Comparison of ENCODE assay signal across 9 mouse cellular contexts in the genomic region with DNA sequence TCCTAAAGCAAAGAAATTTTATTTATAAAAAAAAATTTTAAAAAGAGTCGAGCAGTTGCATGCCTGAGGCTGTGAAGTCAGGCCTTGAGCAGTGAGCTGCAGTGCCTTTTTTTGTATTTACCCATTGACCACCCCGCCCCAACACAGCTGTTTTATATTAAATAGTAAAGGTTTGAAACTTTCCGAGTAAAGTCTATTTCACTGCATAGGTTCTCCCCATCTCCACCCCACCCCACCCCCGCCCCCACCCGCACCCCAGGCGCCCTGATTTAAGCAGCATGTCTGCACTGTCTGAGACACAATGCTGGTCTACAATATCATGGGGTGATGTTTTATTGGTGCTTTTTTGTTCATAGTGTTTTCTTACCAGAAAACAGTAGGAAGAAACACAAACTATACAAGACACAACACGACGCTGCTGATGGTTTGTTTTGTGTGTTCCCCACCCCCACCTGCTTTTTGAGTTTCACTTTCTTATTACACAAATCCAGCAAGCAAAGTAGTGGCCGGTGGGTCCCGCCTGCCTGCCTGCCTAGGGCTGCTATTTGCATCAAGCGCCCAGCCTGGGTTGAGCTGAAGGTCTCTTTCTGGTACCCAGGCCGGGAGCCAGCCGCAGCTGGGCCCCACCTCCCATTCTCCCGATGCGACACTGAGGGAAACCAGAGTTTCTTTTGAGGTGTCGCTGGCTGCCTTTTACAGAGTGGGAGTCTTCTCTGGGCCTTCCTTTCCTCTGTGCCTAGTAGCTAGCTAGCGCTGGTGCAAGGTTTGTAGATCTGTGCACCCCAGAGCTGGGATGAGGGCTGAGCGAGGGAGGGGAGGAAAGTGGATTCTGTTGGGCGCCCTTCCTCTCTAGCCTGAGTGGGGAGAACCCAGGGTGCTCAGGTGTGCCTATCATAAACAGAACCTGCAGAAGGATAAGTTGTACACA.
DNase-seq lines count a peak whose midpoint lies in the region; ATAC-seq and TF ChIP-seq lines count a peak whose summit lies in the region.
"Had no signal": no experiment of that assay in that cellular context is flagged by ENCODE, and none has a peak within 500 bp of the region (broad histone marks: within the 10 kb centered on the region; RNA-seq: fewer than 3 reads in every experiment).

No protein-coding gene starts in this region.

- no peak overlapping the region for H3K4me3 ChIP-seq in midbrain, embryonic 10.5 days
- H3K4me3 ChIP-seq in midbrain, postnatal 0 days (ENCODE audit: low read depth, low read length): no peak overlapping the region
- peak overlapping the region; percentile 19; the same call in 1 of the 2 replicates for H3K4me3 ChIP-seq in liver, embryonic 13.5 days (replicated peaks)

- no peak overlapping the region for H3K27ac ChIP-seq in midbrain, embryonic 10.5 days (replicated peaks)
- no peak overlapping the region for H3K27ac ChIP-seq in midbrain, postnatal 0 days (ENCODE audit: low read depth, low read length)
- no peak overlapping the region for H3K27ac ChIP-seq in liver, embryonic 13.5 days

- WGBS in midbrain, embryonic 10.5 days: 32% methylated on average over 19 of the region's 19 CpGs
- 32% methylated on average over 18 of the region's 19 CpGs for WGBS in midbrain, postnatal 0 days
- WGBS in liver, embryonic 13.5 days (ENCODE audit: insufficient replicate concordance): 53% methylated on average over 19 of the region's 19 CpGs

- peak; percentile 15 for DNase-seq in adrenal gland, postnatal 10 days
- no peak for DNase-seq in adrenal gland, postnatal 25 days
- DNase-seq in midbrain, embryonic 10.5 days (ENCODE audit: low spot score): peak; percentile 14
- DNase-seq in midbrain, postnatal 0 days (ENCODE audit: low spot score): no peak
- no peak for DNase-seq in liver, embryonic 13.5 days
- peak; percentile 51 for DNase-seq in thymus, postnatal 25 days
- no peak for DNase-seq in layer of hippocampus, postnatal 25 days (ENCODE audit: extremely low spot score in 1 of 2, low spot score in 1 of 2)
- no peak for DNase-seq in heart, adult 9 months (ENCODE audit: low spot score in 2 of 2)
- DNase-seq: cerebellum, adult 2 months had no signal

- H3K4me2 ChIP-seq in midbrain, postnatal 0 days (ENCODE audit: low read depth, low read length, poor library complexity, severe bottlenecking): no peak overlapping the region
- H3K4me2 ChIP-seq in liver, embryonic 13.5 days: peak overlapping the region; percentile 35

- H3K36me3 ChIP-seq in midbrain, embryonic 10.5 days: no peaks in the 10 kb centered on the region
- 0 out of 2 replicates have a peak, but pooled peaks cover 3% of the 10 kb centered on the region for H3K36me3 ChIP-seq in midbrain, postnatal 0 days (ENCODE audit: insufficient read depth, low read length)
- no peaks in the 10 kb centered on the region for H3K36me3 ChIP-seq in liver, embryonic 13.5 days

- H3K9ac ChIP-seq in midbrain, postnatal 0 days (replicated peaks; ENCODE audit: low read length, poor library complexity, severe bottlenecking): no peak overlapping the region
- no peak overlapping the region for H3K9ac ChIP-seq in liver, embryonic 13.5 days

- no peaks in the 10 kb centered on the region for H3K9me3 ChIP-seq in midbrain, embryonic 10.5 days (replicated peaks)
- H3K9me3 ChIP-seq in midbrain, postnatal 0 days (ENCODE audit: low read length): no peaks in the 10 kb centered on the region
- no peaks in the 10 kb centered on the region for H3K9me3 ChIP-seq in liver, embryonic 13.5 days (replicated peaks)

- peaks cover 8% of the 10 kb centered on the region for H3K4me1 ChIP-seq in midbrain, embryonic 10.5 days
- no peaks in the 10 kb centered on the region for H3K4me1 ChIP-seq in midbrain, postnatal 0 days (ENCODE audit: insufficient read depth, low read length)
- H3K4me1 ChIP-seq in liver, embryonic 13.5 days (replicated peaks): no peaks in the 10 kb centered on the region

- TF ChIP-seq CTCF in midbrain, postnatal 0 days (IDR thresholded peaks at IDR 0.05): no peak

- ATAC-seq in midbrain, postnatal 0 days (ENCODE audit: low FRiP score): no peak
- no peak for ATAC-seq in liver, embryonic 13.5 days (ENCODE audit: low read depth)

- no peaks in the 10 kb centered on the region for H3K27me3 ChIP-seq in midbrain, embryonic 10.5 days (ENCODE audit: low read depth, poor library complexity, severe bottlenecking)
- H3K27me3 ChIP-seq in midbrain, postnatal 0 days (ENCODE audit: insufficient read depth, low read length): no peaks in the 10 kb centered on the region
- H3K27me3 ChIP-seq in liver, embryonic 13.5 days: no peaks in the 10 kb centered on the region

Comparison
In these comparisons a context has a peak if more than half of its experiments do, and no peak if none do; other contexts are left out.
1. DNase-seq: peak in adrenal gland, postnatal 10 days (single experiment), midbrain, embryonic 10.5 days (single experiment) and thymus, postnatal 25 days (single experiment); none in adrenal gland, postnatal 25 days (single experiment), midbrain, postnatal 0 days (single experiment), liver, embryonic 13.5 days (single experiment), layer of hippocampus, postnatal 25 days (0 of 2) and heart, adult 9 months (0 of 2).